Mouse (Mus musculus) ES-E14 (cell line): ENCODE results near the gene Foxo3. TPM values are rescaled to one million over a fixed set of nuclear protein-coding genes. Genes with fewer than 3 reads are reported as not detected.

Experiments
- DNase-seq: peaks from one replicate; pipeline ENCODE4 v3.0.0-alpha.2; 2013; ENCODE audit warnings: low read depth, low spot score
- H3K27ac ChIP-seq: 2 replicates; pipeline ENCODE4 v1.5.1; 2012; ENCODE audit warnings: low read depth, mild to moderate bottlenecking, low read length, moderate library complexity, mixed read lengths; ENCODE audit not compliant: poor library complexity, insufficient read depth, severe bottlenecking
- H3K36me3 ChIP-seq: 2 replicates; pipeline ENCODE4 v1.6.1; 2012; ENCODE audit warnings: mild to moderate bottlenecking, low read length, moderate library complexity, mixed read lengths; ENCODE audit not compliant: control insufficient read depth, poor library complexity, insufficient read depth, severe bottlenecking
- H3K4me1 ChIP-seq, 2 experiments: fragments of 150-350 bp in 1 of 2; sonication (generic) in 1 of 2; 2 replicates each; pipeline ENCODE4 v1.6.1; 2012; ENCODE audit warnings: low read length in 2 of 2, mild to moderate bottlenecking in 1 of 2, mixed read lengths in 1 of 2; ENCODE audit not compliant: control insufficient read depth in 2 of 2, insufficient read depth in 2 of 2, poor library complexity in 1 of 2
- H3K4me3 ChIP-seq, 2 experiments: fragments of 150-350 bp in 1 of 2; sonication (generic) in 1 of 2; 2 replicates each; pipeline ENCODE4 v1.5.1; 2012; ENCODE audit warnings: low read length in 2 of 2, low read depth in 1 of 2, mild to moderate bottlenecking in 1 of 2, mixed read lengths in 1 of 2; ENCODE audit not compliant: insufficient read depth in 1 of 2, poor library complexity in 1 of 2, severe bottlenecking in 1 of 2
- H3K9ac ChIP-seq: 2 replicates; pipeline ENCODE4 v1.6.1; 2012; ENCODE audit warnings: low read depth, mild to moderate bottlenecking, low read length, mixed read lengths; ENCODE audit not compliant: poor library complexity, insufficient read depth, severe bottlenecking
- H3K9me3 ChIP-seq: fragments of 150-350 bp; sonication (generic); 2 replicates; pipeline ENCODE4 v1.6.1; 2012; ENCODE audit warnings: low read depth, mild to moderate bottlenecking, low read length; ENCODE audit not compliant: control insufficient read depth, insufficient read depth
- CHD2 ChIP-seq: IDR thresholded peaks from 2 replicates; pipeline ENCODE4 v1.6.1; 2014; ENCODE audit warnings: mild to moderate bottlenecking, low read depth, low read length, inconsistent platforms
- HCFC1 ChIP-seq: IDR thresholded peaks from 2 replicates; pipeline ENCODE4 v1.6.1; 2012; ENCODE audit warnings: low read length, inconsistent platforms, borderline replicate concordance; ENCODE audit not compliant: insufficient read depth
- MAFK ChIP-seq: IDR thresholded peaks from 2 replicates; pipeline ENCODE4 v1.6.1; 2014; ENCODE audit warnings: mild to moderate bottlenecking, low read depth, low read length, inconsistent platforms; ENCODE audit not compliant: insufficient read depth
- ZC3H11A ChIP-seq: IDR thresholded peaks from 2 replicates; pipeline ENCODE4 v1.6.1; 2012; ENCODE audit warnings: low read depth, mild to moderate bottlenecking, inconsistent platforms, low read length, borderline replicate concordance
- ZNF384 ChIP-seq: IDR thresholded peaks from 2 replicates; pipeline ENCODE4 v1.6.1; 2012; ENCODE audit warnings: low read depth, low read length, inconsistent platforms
- in situ Hi-C, 2 experiments: fragments of 600-800 bp; cut with MboI; formaldehyde crosslinking; loops; one replicate each; pipeline ENCODE4 v1.15.1; 2025; ENCODE audit warnings: low sequenced_read_pairs in 2 of 2, inconsistent platforms in 1 of 2; ENCODE audit not compliant: unreplicated experiment in 2 of 2
- total RNA-seq: library from RNA; depleted of rRNA; stranded (reverse); fragments of 300-350 nt; gene quantifications from 2 replicates; pipeline ENCODE4 v1.2.3, GENCODE M21; 2012

Gene Foxo3
- total RNA-seq, 1 experiment = 20.7 TPM

- Histone ChIP-seq H3K4me3 (no peak overlapping the region), H3K36me3 (peaks cover 2% of the 10 kb centered on the region; the same call in 1 of the 2 replicates), H3K9me3 (no peaks in the 10 kb centered on the region), H3K9ac (no peak overlapping the region), H3K4me1 (peaks cover 0 to 2% of the 10 kb centered on the region in 2 experiments; a peak in 1 of 4 replicates), H3K27ac (no peak overlapping the region)
- TF ChIP-seq CHD2 = no peak
- TF ChIP-seq ZC3H11A = no peak
- in situ Hi-C loops = no loop called here
- no peak for DNase-seq
These were observed 98.5 kb downstream of the Foxo3 start for GRCm38 (mm10) chr10:42177771-42178674.

GRCm38 (mm10) chr10:42174283-42174682, 102.3 kb downstream of the Foxo3 start:
- Histone ChIP-seq H3K9me3 (no peaks in the 10 kb centered on the region), H3K36me3 (no peaks in the 10 kb centered on the region), H3K9ac (no peak overlapping the region), H3K4me3 (no peak overlapping the region), H3K4me1 (peaks cover 10 to 13% of the 10 kb centered on the region in 2 experiments), H3K27ac (no peak overlapping the region)
- in situ Hi-C loops = no loop called here
- no peak for TF ChIP-seq CHD2
- TF ChIP-seq MAFK = no peak
- TF ChIP-seq ZNF384 = no peak
- TF ChIP-seq HCFC1 = no peak
- no peak for TF ChIP-seq ZC3H11A
- no peak for DNase-seq

GRCm38 (mm10) chr10:42173839-42174238, 102.7 kb downstream of the Foxo3 start:
- in situ Hi-C loops = no loop called here
- DNase-seq = no peak
- Histone ChIP-seq H3K27ac (no peak overlapping the region), H3K4me1 (peaks cover 10 to 12% of the 10 kb centered on the region in 2 experiments), H3K9ac (no peak overlapping the region), H3K36me3 (no peaks in the 10 kb centered on the region), H3K4me3 (no peak overlapping the region), H3K9me3 (no peaks in the 10 kb centered on the region)
- no peak for TF ChIP-seq MAFK
- TF ChIP-seq HCFC1 = no peak
- TF ChIP-seq CHD2 = no peak
- TF ChIP-seq ZC3H11A = no peak
- TF ChIP-seq ZNF384 = no peak

DNA sequence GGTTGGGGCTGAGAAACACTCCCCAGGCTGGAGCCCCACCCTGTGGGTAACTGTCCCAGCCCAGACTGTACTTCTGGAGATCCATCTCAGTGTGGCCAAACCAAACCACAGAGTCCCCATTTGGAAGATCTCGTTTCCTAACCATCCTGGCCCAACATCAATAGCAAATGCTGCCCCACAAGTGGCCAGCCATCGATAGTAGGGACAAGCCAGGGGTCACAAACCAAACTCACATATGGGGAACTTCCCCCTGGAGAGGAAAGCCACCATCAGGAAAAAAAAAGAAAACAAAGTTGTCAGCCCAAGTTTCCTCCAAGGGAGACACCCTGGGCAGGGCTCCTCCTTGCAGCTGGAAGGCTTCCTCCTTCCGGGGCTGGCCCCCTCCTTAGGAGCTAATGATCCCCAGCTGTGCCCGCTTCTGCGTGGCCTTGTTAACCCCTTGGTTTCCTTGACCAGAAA, 105.6 kb downstream of the Foxo3 start:
- Histone ChIP-seq H3K9me3 (no peaks in the 10 kb centered on the region), H3K36me3 (no peaks in the 10 kb centered on the region), H3K27ac (no peak overlapping the region), H3K4me3 (no peak overlapping the region), H3K9ac (no peak overlapping the region), H3K4me1 (peaks cover 10 to 12% of the 10 kb centered on the region in 2 experiments)
- 0 out of 2 replicates have a peak, but pooled peaks have one; percentile 12 for TF ChIP-seq ZNF384
- no peak for TF ChIP-seq CHD2
- DNase-seq = no peak
- in situ Hi-C loops = no loop called here
